Mouse (Mus musculus): ENCODE measurements at regions not wholly inside any gene's neighbourhood (a gene's known extent, or its start where the extent isn't known, plus 50 kb on each side); places are given as distances from the start of the nearest gene placed in this dataset.

DNA sequence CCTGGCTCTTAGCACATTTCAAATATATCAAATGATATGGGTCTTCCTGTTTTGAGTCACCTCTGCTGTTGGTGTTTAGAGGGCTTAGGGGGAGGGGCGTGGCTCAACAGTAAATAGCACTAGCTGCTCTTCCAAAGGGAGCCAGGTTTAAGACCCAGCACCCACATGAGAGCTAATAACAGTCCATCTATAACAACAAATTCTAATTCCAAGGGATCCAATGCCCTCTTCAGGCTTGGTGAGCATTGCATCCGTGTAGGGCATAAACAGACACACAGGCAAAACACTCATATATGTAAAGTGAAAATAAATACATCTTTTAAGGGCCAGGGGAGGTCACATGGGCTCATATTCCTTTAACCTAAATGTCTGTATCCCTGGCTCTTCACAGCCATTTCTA is 194.1 kb upstream of the Kdm8 start:
- H3K27me3 ChIP-seq (ENCODE audit: control insufficient read depth in 1 of 2, insufficient read depth in 2 of 2, low read length in 2 of 2), result no peaks in the 10 kb centered on the region
- H3K79me2 ChIP-seq (ENCODE audit: control insufficient read depth, insufficient read depth, low read length, poor library complexity), result no peaks in the 10 kb centered on the region
- DNase-seq (ENCODE audit: low read depth, low spot score), result no peak
- no peaks in the 10 kb centered on the region for H3K4me1 ChIP-seq (ENCODE audit: control insufficient read depth in 1 of 2, insufficient read depth in 2 of 2, low read length in 2 of 2)
- TF ChIP-seq TCF12 (IDR thresholded peaks at IDR 0.05; ENCODE audit: low read depth, low read length), result no peak
- TF ChIP-seq POLR2AphosphoS2 (IDR thresholded peaks at IDR 0.05; ENCODE audit: low read length), result no peak
- no peak for TF ChIP-seq MEF2A (IDR thresholded peaks at IDR 0.05; ENCODE audit: extremely low read depth, insufficient replicate concordance, low read depth, low read length, poor library complexity, severe bottlenecking)
- TF ChIP-seq SIN3A (IDR thresholded peaks at IDR 0.05; ENCODE audit: low read length), result no peak
- TF ChIP-seq TBP (IDR thresholded peaks at IDR 0.05; ENCODE audit: low read depth, low read length), result no peak
- no peak for TF ChIP-seq CTCF (IDR thresholded peaks at IDR 0.05 in 2 of 3, conservative IDR thresholded peaks at IDR 0.05 in 1 of 3; ENCODE audit: control insufficient read depth in 1 of 3, insufficient read depth in 1 of 3, low read depth in 2 of 3, low read length in 3 of 3, poor library complexity in 1 of 3, severe bottlenecking in 1 of 3)
- no peak for TF ChIP-seq SMC3 (IDR thresholded peaks at IDR 0.05; ENCODE audit: low read depth, low read length)
- TF ChIP-seq ZC3H11A (IDR thresholded peaks at IDR 0.05; ENCODE audit: low read depth, low read length), result no peak
- H3K9me3 ChIP-seq (replicated peaks; ENCODE audit: insufficient read depth, low read length), result no peaks in the 10 kb centered on the region
- no peaks in the 10 kb centered on the region for H3K36me3 ChIP-seq (ENCODE audit: control insufficient read depth in 1 of 2, insufficient read depth in 2 of 2, low read length in 2 of 2)
- no peak overlapping the region for H3K9ac ChIP-seq (ENCODE audit: control insufficient read depth, low read depth, low read length, poor library complexity, severe bottlenecking)
- H3K4me3 ChIP-seq (ENCODE audit: control insufficient read depth in 1 of 2, insufficient read depth in 1 of 2, low read depth in 2 of 2, low read length in 2 of 2), result no peak overlapping the region
- no peak overlapping the region for H3K27ac ChIP-seq (ENCODE audit: control insufficient read depth, low read depth, low read length)

DNA sequence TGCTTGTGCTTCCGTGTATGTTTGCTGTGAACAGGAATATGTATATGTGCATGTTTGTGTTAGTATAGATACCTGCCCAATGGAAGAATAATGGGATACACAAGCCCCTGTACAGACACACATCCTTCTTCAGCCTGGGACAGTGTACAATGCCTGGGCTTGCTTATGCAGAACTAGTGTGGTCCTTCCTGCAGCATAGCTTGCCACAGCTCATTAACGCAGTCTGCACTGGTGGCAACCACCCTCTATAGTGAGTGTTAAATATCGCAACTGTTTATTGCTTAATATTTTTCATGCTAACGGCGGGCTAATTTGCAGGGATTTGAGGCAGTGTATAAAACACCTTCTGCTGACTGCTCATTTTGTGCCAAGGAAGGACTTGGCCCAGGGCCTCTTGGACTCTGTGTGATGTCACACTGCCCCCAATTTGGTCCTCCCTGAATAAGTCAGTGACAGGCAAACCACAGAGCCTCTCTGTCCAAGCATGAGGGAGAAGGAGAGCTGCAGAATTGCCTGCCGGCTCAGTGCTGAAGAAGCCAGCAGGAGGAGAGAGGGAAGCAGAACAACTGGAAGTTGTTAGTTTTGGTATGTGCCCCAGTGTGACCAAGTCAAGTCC is 193.4 kb upstream of the Kdm8 start:
- Histone ChIP-seq H3K9ac (ENCODE audit: control insufficient read depth, low read depth, low read length, poor library complexity, severe bottlenecking) (no peak overlapping the region), H3K27ac (ENCODE audit: control insufficient read depth, low read depth, low read length) (no peak overlapping the region), H3K79me2 (ENCODE audit: control insufficient read depth, insufficient read depth, low read length, poor library complexity) (no peaks in the 10 kb centered on the region), H3K4me3 (ENCODE audit: control insufficient read depth in 1 of 2, insufficient read depth in 1 of 2, low read depth in 2 of 2, low read length in 2 of 2) (no peak overlapping the region), H3K9me3 (replicated peaks; ENCODE audit: insufficient read depth, low read length) (no peaks in the 10 kb centered on the region), H3K4me1 (ENCODE audit: control insufficient read depth in 1 of 2, insufficient read depth in 2 of 2, low read length in 2 of 2) (no peaks in the 10 kb centered on the region), H3K36me3 (ENCODE audit: control insufficient read depth in 1 of 2, insufficient read depth in 2 of 2, low read length in 2 of 2) (no peaks in the 10 kb centered on the region), H3K27me3 (ENCODE audit: control insufficient read depth in 1 of 2, insufficient read depth in 2 of 2, low read length in 2 of 2) (no peaks in the 10 kb centered on the region)
- no peak for TF ChIP-seq CHD1 (IDR thresholded peaks at IDR 0.05; ENCODE audit: low read depth, low read length)
- TF ChIP-seq MXI1 (IDR thresholded peaks at IDR 0.05; ENCODE audit: low read depth, low read length), result no peak
- TF ChIP-seq MEF2A (IDR thresholded peaks at IDR 0.05; ENCODE audit: extremely low read depth, insufficient replicate concordance, low read depth, low read length, poor library complexity, severe bottlenecking), result no peak
- TF ChIP-seq JUND (IDR thresholded peaks at IDR 0.05; ENCODE audit: low read depth, low read length), result no peak
- TF ChIP-seq CTCF (IDR thresholded peaks at IDR 0.05 in 2 of 3, conservative IDR thresholded peaks at IDR 0.05 in 1 of 3; ENCODE audit: control insufficient read depth in 1 of 3, insufficient read depth in 1 of 3, low read depth in 2 of 3, low read length in 3 of 3, poor library complexity in 1 of 3, severe bottlenecking in 1 of 3), result no peak
- TF ChIP-seq BHLHE40 (IDR thresholded peaks at IDR 0.05; ENCODE audit: borderline replicate concordance, low read depth, low read length), result no peak
- no peak for TF ChIP-seq KAT2A (conservative IDR thresholded peaks at IDR 0.05; ENCODE audit: low read depth, low read length)
- no peak for TF ChIP-seq ZC3H11A (IDR thresholded peaks at IDR 0.05; ENCODE audit: low read depth, low read length)
- no peak for TF ChIP-seq MYB (IDR thresholded peaks at IDR 0.05; ENCODE audit: low read depth, low read length)
- TF ChIP-seq USF2 (IDR thresholded peaks at IDR 0.05; ENCODE audit: borderline replicate concordance in 1 of 2, insufficient read depth in 1 of 2, low read depth in 1 of 2, low read length in 2 of 2), result no peak
- no peak for TF ChIP-seq POLR2AphosphoS2 (IDR thresholded peaks at IDR 0.05; ENCODE audit: low read length)
- TF ChIP-seq MAX (IDR thresholded peaks at IDR 0.05; ENCODE audit: low read length), result no peak
- TF ChIP-seq SMC3 (IDR thresholded peaks at IDR 0.05; ENCODE audit: low read depth, low read length), result no peak
- no peak for TF ChIP-seq MAFK (IDR thresholded peaks at IDR 0.05; ENCODE audit: borderline replicate concordance, low read depth, low read length)
- no peak for TF ChIP-seq NRF1 (IDR thresholded peaks at IDR 0.05; ENCODE audit: insufficient read depth, low read depth, low read length, poor library complexity, severe bottlenecking)
- no peak for TF ChIP-seq RAD21 (IDR thresholded peaks at IDR 0.05; ENCODE audit: low read depth, low read length)
- DNase-seq (ENCODE audit: low read depth, low spot score), result no peak

Measured in MEL (cell line).